Mouse (Mus musculus) G1E (cell line): ENCODE data around the gene Nr3c2.

Experiments
- CTCF ChIP-seq: IDR thresholded peaks from 2 replicates; pipeline ENCODE4 v1.5.1; 2012; ENCODE audit warnings: low read depth, low read length, inconsistent platforms, mixed read lengths
- GATA1 ChIP-seq: IDR thresholded peaks from 2 replicates; pipeline ENCODE4 v1.6.1; 2012; ENCODE audit warnings: borderline replicate concordance, low read length, inconsistent platforms, mixed read lengths
- POLR2AphosphoS5 ChIP-seq: IDR thresholded peaks from 2 replicates; pipeline ENCODE4 v1.6.1; 2012; ENCODE audit warnings: low read depth, low read length, inconsistent platforms; ENCODE audit not compliant: insufficient replicate concordance
- TAL1 ChIP-seq: conservative IDR thresholded peaks from 2 replicates; pipeline ENCODE4 v1.6.1; 2012; ENCODE audit warnings: low read depth, low read length, inconsistent platforms, mixed read lengths

DNA sequence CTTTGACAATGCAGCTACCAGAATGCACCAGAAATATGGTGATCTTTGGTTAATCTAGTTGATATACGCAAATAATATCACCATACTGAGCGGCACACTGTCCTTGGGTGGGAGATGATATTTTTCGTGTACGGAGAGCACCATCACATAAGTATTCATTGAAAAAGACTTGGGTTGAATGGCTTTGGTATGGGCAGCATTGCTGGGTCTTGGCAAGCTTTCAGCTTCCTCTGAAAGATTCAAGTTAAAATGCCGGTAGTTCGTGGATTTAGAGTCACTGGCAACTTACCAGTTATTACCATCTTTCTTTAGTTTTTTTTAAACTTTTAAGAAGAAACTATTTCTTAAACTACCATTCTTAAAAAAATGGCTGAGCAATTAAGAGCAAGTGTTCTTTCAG lies 315.9 kb downstream of the Nr3c2 start:
- no peak for TF ChIP-seq CTCF
- no peak for TF ChIP-seq TAL1
- no peak for TF ChIP-seq POLR2AphosphoS5
- no peak for TF ChIP-seq GATA1
